Mouse (Mus musculus) liver, adult 2 months (tissue): ENCODE measurements around the gene Pi4k2a.

ENCODE experiments used
- CTCF ChIP-seq: fragments of 200-500 bp; IDR thresholded peaks from 2 replicates; pipeline ENCODE4 v1.5.1; 2011; ENCODE audit warnings: low read depth, low read length, control low read depth
- POLR2A ChIP-seq: fragments of 200-500 bp; IDR thresholded peaks from 2 replicates; pipeline ENCODE4 v1.6.1; 2011; ENCODE audit warnings: low read length, control low read depth; ENCODE audit not compliant: insufficient read depth; ENCODE audit errors: extremely low read depth

DNA sequence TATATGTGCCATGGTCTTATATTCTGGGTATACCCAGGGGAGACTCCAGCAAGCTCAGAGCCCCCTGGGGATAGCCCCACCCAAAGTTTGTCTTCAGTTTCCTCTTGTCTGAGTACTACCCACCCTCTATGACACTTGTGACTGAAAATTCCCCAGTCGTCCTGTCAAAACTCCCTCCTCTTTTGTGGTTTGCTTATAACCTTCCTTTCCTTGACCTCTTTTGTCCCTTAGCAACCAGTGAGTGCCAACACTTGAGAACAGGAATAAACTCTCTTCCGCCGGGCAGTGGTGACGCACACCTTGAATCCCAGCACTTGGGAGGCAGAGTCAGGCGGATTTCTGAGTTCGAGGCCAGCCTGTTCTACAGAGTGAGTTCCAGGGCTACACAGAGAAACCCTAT lies 53.8 kb downstream of the Pi4k2a start:
- no peak for TF ChIP-seq POLR2A
- no peak for TF ChIP-seq CTCF
